Comparison of ENCODE assay signal across 23 mouse cellular contexts in genomic region chr5:17127501-17127900, GRCm38 (mm10).
"Had no signal": no experiment of that assay in that cellular context is flagged by ENCODE, and none has a peak within 500 bp of the region (broad histone marks: within the 10 kb centered on the region; RNA-seq: fewer than 3 reads in every experiment).

No protein-coding gene starts in this region.

- ATAC-seq: liver, embryonic 12.5 days; midbrain, embryonic 13.5 days; midbrain, embryonic 16.5 days had no signal

- H3K27me3 ChIP-seq: limb, embryonic 13.5 days; liver, embryonic 12.5 days; liver, embryonic 15.5 days; lung, embryonic 15.5 days; megakaryocyte, embryonic 14.5 days; midbrain, embryonic 13.5 days; neural tube, embryonic 13.5 days had no signal

- H3K4me2 ChIP-seq: limb, embryonic 13.5 days; liver, embryonic 12.5 days; liver, embryonic 15.5 days; lung, embryonic 15.5 days; midbrain, embryonic 13.5 days; neural tube, embryonic 13.5 days had no signal

- H3K27ac ChIP-seq: kidney, postnatal 0 days; layer of hippocampus, adult 2 months; limb, embryonic 10.5 days; limb, embryonic 13.5 days; liver, embryonic 12.5 days; liver, embryonic 15.5 days; lung, embryonic 15.5 days; midbrain, embryonic 10.5 days; midbrain, embryonic 13.5 days; neural tube, embryonic 13.5 days had no signal

- H3K4me3 ChIP-seq: layer of hippocampus, adult 2 months; limb, embryonic 10.5 days; limb, embryonic 13.5 days; liver, embryonic 12.5 days; liver, embryonic 15.5 days; lung, embryonic 15.5 days; megakaryocyte, embryonic 14.5 days; midbrain, embryonic 10.5 days; midbrain, embryonic 13.5 days; myocyte; neural tube, embryonic 13.5 days had no signal

- H3K9ac ChIP-seq: limb, embryonic 13.5 days; liver, embryonic 12.5 days; liver, embryonic 15.5 days; lung, embryonic 15.5 days; midbrain, embryonic 13.5 days; neural tube, embryonic 13.5 days had no signal

- H3K36me3 ChIP-seq: limb, embryonic 10.5 days; limb, embryonic 13.5 days; liver, embryonic 12.5 days; liver, embryonic 15.5 days; lung, embryonic 15.5 days; midbrain, embryonic 10.5 days; midbrain, embryonic 13.5 days; neural tube, embryonic 13.5 days had no signal

- DNase-seq: kidney, postnatal 25 days; layer of hippocampus, adult 9-11 months; liver; lung, adult 18-20 months; lung, postnatal 10 days; lung, postnatal 36 days; retina, postnatal 1 day; right cerebral cortex, postnatal 25 days; thymus, adult 18-20 months; thymus, postnatal 36 days had no signal

- H3K9me3 ChIP-seq: limb, embryonic 10.5 days; limb, embryonic 13.5 days; liver, embryonic 12.5 days; liver, embryonic 15.5 days; lung, embryonic 15.5 days; megakaryocyte, embryonic 14.5 days; midbrain, embryonic 10.5 days; midbrain, embryonic 13.5 days; neural tube, embryonic 13.5 days had no signal

- H3K4me1 ChIP-seq: limb, embryonic 10.5 days; liver, embryonic 12.5 days; liver, embryonic 15.5 days; lung, embryonic 15.5 days; megakaryocyte, embryonic 14.5 days; midbrain, embryonic 10.5 days; midbrain, embryonic 13.5 days; neural tube, embryonic 13.5 days had no signal
